Mouse (Mus musculus): ENCODE data around the gene Casp8.
"Not testable (repeated sequence)": the region's sequence is repeated elsewhere in the genome, so short reads cannot be mapped to it uniquely, and the experiment has no call there.

Gene Casp8

GRCm38 (mm10) chr1:58795291-58796058 lies at the start of gene Casp8:
Casp8 (plus strand) TSS chr1:58795374.
- DNase-seq (ENCODE audit: low read depth, low spot score): peak; percentile 30

GRCm38 (mm10) chr1:58746880-58747279 lies 48.3 kb upstream of the Casp8 start:
- peak; percentile 77 for DNase-seq (ENCODE audit: low read depth, low spot score)

DNA sequence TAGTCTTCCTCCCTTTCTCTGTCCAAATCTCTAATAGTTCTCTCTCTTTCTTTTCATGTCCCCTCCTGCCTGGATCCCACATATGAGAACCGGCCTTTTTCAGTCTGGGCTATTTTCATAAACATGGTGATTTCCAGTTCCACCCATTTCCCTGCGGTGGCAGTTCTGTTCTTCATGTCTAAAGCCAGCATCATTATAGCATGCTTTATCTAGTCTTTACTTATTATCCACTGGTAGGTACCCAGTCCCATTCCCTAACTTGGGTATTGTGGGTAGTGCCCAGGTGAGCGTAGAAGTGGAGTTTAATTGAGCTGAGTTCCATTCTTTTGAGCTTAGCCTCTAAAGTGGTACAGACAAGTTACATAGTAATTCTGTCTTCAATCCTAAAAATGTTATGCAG lies 35.7 kb upstream of the Casp8 start:
- DNase-seq (ENCODE audit: low read depth, low spot score): no peak

- DNase-seq (ENCODE audit: low read depth, low spot score): no peak
Measured at GRCm38 (mm10) chr1:58760581-58760980, 34.6 kb upstream of the Casp8 start.

DNA sequence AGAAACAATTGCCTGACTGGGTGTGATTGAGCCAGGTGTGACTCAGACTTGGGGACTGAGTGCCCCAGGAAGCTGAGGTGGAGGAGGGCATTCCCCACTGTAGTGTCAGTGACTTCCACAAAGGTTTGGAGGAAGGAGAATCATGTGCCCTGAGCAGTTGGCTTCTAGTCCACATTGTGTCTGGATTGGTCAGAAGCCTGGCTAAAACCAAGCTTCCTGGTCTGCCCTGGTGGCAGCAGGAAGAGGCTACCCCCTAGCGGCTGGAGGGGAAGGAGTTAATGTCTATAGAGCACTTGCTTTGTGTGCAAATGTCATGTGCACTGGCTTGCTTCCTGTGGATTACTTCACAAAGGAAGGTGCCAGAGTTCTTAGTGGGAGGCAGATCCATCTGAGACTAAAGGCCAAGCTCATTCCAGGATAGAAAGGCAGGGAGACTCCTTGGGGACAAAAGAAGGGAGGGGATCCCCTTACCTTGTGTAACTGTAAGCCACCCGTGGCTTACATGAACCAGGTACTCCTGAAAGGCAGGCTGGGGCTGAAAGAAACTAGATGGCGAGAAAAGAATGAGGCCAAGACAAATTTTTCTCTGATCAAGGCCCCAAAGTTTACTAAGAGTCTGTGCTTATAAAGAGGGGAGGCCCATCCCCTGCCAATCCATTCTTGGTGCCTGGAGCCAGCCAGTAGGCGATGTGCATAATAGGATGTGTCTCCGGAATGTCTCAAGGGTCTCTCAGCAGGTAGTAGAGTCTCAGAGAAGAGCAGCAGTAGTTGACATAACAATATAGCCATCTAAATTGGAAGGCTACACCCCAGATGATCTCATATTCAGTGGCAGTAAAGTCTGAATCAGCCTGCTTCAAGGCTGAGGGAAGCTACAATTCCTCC lies 33.5 kb upstream of the Casp8 start:
- peak; percentile 14 for DNase-seq (ENCODE audit: low read depth, low spot score)

- DNase-seq (ENCODE audit: low read depth, low spot score): no peak
Measured at GRCm38 (mm10) chr1:58762576-58762975, 32.6 kb upstream of the Casp8 start.

DNA sequence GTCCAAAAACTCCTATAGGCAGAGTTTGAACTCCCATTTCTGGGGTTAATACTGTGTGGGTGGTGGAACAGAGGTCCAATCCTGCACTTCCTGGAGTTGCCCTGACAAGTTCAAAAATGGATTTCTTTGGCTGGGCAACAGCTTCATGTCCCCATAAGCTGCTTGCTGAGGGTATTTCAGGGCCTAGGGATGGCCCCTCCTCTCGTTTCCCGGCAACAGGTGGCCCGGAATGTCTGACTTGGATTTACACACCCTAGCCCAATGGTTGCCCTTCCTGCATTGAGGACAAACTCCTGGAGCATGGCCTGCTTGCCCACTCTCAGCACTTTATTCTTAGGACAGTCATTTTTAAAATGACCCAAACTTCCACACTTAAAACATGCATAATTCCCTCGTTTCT lies 28.7 kb upstream of the Casp8 start:
- not testable (repeated sequence) for DNase-seq (ENCODE audit: low read depth, low spot score)

- no peak for DNase-seq (ENCODE audit: low read depth, low spot score)
Measured at GRCm38 (mm10) chr1:58769136-58769535, 26.0 kb upstream of the Casp8 start.

- DNase-seq (ENCODE audit: low read depth, low spot score): no peak
Measured at GRCm38 (mm10) chr1:58769701-58770100, 25.5 kb upstream of the Casp8 start.

- DNase-seq (ENCODE audit: low read depth, low spot score): peak; percentile 69
Measured at GRCm38 (mm10) chr1:58770111-58770720, 25.0 kb upstream of the Casp8 start.

GRCm38 (mm10) chr1:58772084-58772483 lies 23.1 kb upstream of the Casp8 start:
- DNase-seq (ENCODE audit: low read depth, low spot score): no peak

- DNase-seq (ENCODE audit: low read depth, low spot score): no peak
Measured at GRCm38 (mm10) chr1:58773280-58773679, 21.9 kb upstream of the Casp8 start.

- DNase-seq (ENCODE audit: low read depth, low spot score): peak; percentile 38
Measured at GRCm38 (mm10) chr1:58773905-58774304, 21.3 kb upstream of the Casp8 start.

GRCm38 (mm10) chr1:58775361-58775760 lies 19.8 kb upstream of the Casp8 start:
- no peak for DNase-seq (ENCODE audit: low read depth, low spot score)

DNA sequence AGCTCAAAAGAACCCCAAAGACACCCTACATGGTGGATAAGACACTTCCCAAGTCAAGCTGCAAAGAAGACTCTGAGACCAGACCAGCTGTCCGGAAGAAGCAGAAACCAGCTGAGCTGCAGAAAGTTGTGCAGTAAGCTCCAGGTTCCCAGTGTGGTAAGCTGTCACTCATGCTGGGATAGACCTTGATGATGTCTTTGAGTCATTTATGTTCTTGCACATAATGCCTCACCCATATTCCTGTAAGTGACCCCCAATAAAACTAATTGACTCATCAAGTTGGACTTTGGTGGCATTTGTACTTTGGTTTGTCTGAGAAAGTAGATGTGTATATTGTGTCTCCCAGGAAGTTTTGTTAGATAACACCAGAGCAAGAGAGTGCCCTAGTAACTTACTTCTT lies 17.6 kb upstream of the Casp8 start:
- DNase-seq (ENCODE audit: low read depth, low spot score): no peak

DNA sequence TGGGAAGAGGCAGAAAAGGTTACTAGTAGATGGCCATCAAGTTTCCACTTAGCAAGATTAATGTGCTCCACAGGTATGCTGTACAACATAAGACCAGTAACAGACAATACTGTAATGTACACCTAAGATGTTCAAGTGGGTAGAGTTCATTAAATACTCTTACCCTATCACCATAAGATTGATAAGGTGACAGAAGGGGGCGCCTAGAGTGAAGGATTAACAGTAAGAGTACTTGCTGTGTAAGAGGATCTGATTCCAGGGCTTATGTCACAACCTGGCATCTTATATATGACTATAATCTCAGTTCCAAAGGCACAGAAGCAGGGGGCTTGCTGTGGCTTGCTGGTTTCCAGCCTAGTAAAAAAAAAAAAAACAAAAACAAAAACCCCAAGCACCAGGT lies 16.9 kb upstream of the Casp8 start:
- no peak for DNase-seq (ENCODE audit: low read depth, low spot score)

GRCm38 (mm10) chr1:58786276-58786675 lies 8.9 kb upstream of the Casp8 start:
- DNase-seq (ENCODE audit: low read depth, low spot score): no peak

GRCm38 (mm10) chr1:58788410-58788809 lies 6.8 kb upstream of the Casp8 start:
- no peak for DNase-seq (ENCODE audit: low read depth, low spot score)

DNA sequence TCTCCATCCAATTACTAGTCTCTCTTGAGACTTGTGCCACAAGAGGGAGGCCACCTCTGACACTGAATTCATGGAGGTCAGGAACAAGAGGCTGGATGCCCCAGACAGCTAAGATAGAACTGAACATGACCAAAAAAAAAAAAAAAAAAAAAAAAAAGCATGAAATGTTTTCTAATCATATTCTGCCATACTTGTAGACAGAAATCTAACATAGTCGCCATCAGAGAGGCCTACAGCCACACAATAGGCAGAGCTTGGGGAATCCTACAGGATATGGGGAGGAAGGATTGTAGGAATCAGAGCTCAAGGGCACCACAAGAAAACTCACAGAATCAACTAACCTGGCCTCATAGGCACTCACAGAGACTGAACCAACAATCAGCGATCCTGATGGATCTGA lies 469 bp upstream of the Casp8 start:
- no peak for DNase-seq (ENCODE audit: low read depth, low spot score)

DNA sequence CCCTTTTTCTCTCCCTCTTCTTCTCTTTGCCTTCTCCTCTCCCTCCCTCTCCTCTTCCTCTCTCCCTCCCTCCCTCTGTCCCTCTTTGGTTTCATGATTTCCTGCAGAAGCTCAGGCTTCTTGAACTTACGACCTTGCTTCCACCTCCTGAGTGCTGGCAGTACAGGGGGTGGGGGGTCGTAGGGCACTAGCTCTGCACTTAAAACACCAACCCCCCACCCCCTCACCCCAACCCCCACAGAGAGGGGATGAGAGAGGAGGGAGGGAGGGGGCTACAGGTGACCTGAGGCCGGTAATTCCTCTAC lies 837 bp downstream of the Casp8 start:
- DNase-seq (ENCODE audit: low read depth, low spot score): no peak

GRCm38 (mm10) chr1:58796853-58797252 lies 1.7 kb downstream of the Casp8 start:
- DNase-seq (ENCODE audit: low read depth, low spot score): no peak

DNA sequence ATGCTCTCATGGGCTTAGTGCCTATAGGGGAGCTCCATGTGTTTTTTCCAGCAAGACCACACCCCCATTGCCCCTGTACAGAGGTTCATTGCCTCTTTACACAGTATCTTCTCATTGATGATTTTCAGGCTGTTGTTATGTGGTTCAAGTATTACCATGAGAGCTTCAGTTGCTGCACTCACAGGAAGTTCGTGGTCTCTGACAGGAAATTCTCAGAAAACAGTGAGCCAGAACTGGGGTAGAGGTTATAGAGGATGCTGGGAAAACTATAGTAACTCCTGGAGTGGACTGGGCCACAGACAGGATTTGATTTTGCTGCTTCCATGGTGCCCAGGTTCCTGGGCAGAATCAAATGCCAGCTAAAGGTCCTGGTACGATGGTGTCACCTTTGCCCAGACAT lies 2.2 kb downstream of the Casp8 start:
- no peak for DNase-seq (ENCODE audit: low read depth, low spot score)

GRCm38 (mm10) chr1:58798911-58799310 lies 3.7 kb downstream of the Casp8 start:
- no peak for DNase-seq (ENCODE audit: low read depth, low spot score)

Measured in brain, adult 2 months (tissue).